In genomic region chr3:96871070-96871469, GRCm38 (mm10) we compare ENCODE assay signal across 14 mouse cellular contexts.
"Had no signal": no experiment of that assay in that cellular context is flagged by ENCODE, and none has a peak within 500 bp of the region (broad histone marks: within the 10 kb centered on the region; RNA-seq: fewer than 3 reads in every experiment).

No protein-coding gene starts in this region.

- ATAC-seq: midbrain, embryonic 16.5 days had no signal

- DNase-seq: lung, adult 18-20 months; lung, embryonic 14.5 days; lung, postnatal 10 days; lung, postnatal 4 days; midbrain, embryonic 14.5 days; retina, postnatal 1 day; right cerebral cortex, adult 18-20 months; right cerebral cortex, postnatal 25 days; right cerebral cortex, postnatal 4 days; spleen, adult 18-20 months; thymus, adult 18-20 months; thymus, postnatal 14 days; thymus, postnatal 36 days had no signal
